Mouse (Mus musculus) bone marrow macrophage, adult 2 months (primary cell): ENCODE measurements around the gene Itpripl2.

Experiments
- CTCF ChIP-seq: IDR thresholded peaks from 2 replicates; pipeline ENCODE4 v1.5.1; 2012; ENCODE audit warnings: low read depth, mild to moderate bottlenecking, low read length, moderate library complexity
- POLR2A ChIP-seq: IDR thresholded peaks from 2 replicates; pipeline ENCODE4 v1.6.1; 2012; ENCODE audit warnings: mild to moderate bottlenecking, low read depth, low read length, borderline replicate concordance

- TF ChIP-seq CTCF (no peak), POLR2A (no peak)
Measured at GRCm38 (mm10) chr7:118535076-118535475, 43.3 kb upstream of the Itpripl2 start.
